Mouse (Mus musculus) midbrain, embryonic 11.5 days (tissue): ENCODE data around the gene Ppox. TPM values are rescaled to one million over a fixed set of nuclear protein-coding genes. Genes with fewer than 3 reads are reported as not detected.

Experiments
- ATAC-seq: fragments of 200-750 bp; cut with Nextera tagmentation; 2 replicates; pipeline ENCODE4 v1.8.0; 2017; ENCODE audit warnings: moderate TSS enrichment, moderate library complexity; ENCODE audit not compliant: low FRiP score
- DNase-seq: peaks from one replicate; pipeline ENCODE4 v3.0.0; 2015; ENCODE audit warnings: low spot score; ENCODE audit errors: missing footprints
- H3K27ac ChIP-seq: fragments of 300-500 bp; sonication (generic); 2 replicates; pipeline ENCODE4 v1.5.1; 2014; ENCODE audit warnings: low read depth, low read length
- H3K27me3 ChIP-seq: fragments of 300-500 bp; sonication (generic); 2 replicates; pipeline ENCODE4 v1.6.1; 2014; ENCODE audit warnings: mild to moderate bottlenecking, low read length, moderate library complexity, mixed read lengths; ENCODE audit not compliant: control insufficient read depth, insufficient read depth
- H3K36me3 ChIP-seq: fragments of 300-500 bp; sonication (generic); 2 replicates; pipeline ENCODE4 v1.6.1; 2014; ENCODE audit warnings: mild to moderate bottlenecking, low read length, moderate library complexity, mixed read lengths; ENCODE audit not compliant: control insufficient read depth, insufficient read depth
- H3K4me1 ChIP-seq: fragments of 300-500 bp; sonication (generic); 2 replicates; pipeline ENCODE4 v1.6.1; 2014; ENCODE audit warnings: low read length; ENCODE audit not compliant: control insufficient read depth, insufficient read depth
- H3K4me2 ChIP-seq: fragments of 300-500 bp; sonication (generic); 2 replicates; pipeline ENCODE4 v1.6.1; 2014; ENCODE audit warnings: mild to moderate bottlenecking, moderate library complexity
- H3K4me3 ChIP-seq: fragments of 300-500 bp; sonication (generic); 2 replicates; pipeline ENCODE4 v1.5.1; 2014; ENCODE audit warnings: low read depth, low read length
- H3K9ac ChIP-seq: fragments of 300-500 bp; sonication (generic); 2 replicates; pipeline ENCODE4 v1.6.1; 2014; ENCODE audit warnings: low read length
- H3K9me3 ChIP-seq: fragments of 300-500 bp; sonication (generic); 2 replicates; pipeline ENCODE4 v1.6.1; 2016; ENCODE audit warnings: low read length; ENCODE audit not compliant: control insufficient read depth
- WGBS: fragments of 180-500 bp; shearing (Covaris S2); extraction: QIAGEN DNeasy Blood & Tissue Kit; methylation state at CpG from one replicate; pipeline ENCODE4 v1.1.7; 2014; 5-methylcytosine and 5-hydroxymethylcytosine counted together
- polyA plus RNA-seq: library from polyadenylated mRNA; unstranded; fragments of >200 nt; fragmentation: Nextera tagmentation; extraction: Ambion mirVana; gene quantifications from 2 replicates; pipeline ENCODE4 v1.2.1, GENCODE M21; 2014

Ppox gene
- polyA plus RNA-seq, 1 experiment from 2014 or later = 56.3 TPM

DNA sequence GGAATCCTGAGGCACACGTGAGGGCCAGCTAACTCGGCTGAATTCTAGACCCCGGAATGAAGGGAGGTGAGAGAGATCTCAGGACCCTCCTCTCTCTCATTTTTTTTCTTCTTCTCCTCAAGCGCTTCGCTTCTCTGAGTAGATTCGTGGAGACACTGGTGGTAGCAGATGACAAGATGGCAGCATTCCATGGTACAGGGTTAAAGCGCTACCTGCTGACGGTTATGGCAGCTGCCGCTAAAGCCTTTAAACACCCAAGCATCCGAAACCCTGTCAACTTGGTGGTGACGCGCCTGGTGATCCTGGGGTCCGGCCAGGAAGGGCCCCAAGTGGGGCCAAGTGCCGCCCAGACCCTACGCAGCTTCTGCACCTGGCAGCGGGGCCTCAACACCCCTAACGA, 28.6 kb downstream of the Ppox start:
- ATAC-seq (no peak), DNase-seq (no peak)
- Histone ChIP-seq H3K27ac (no peak overlapping the region), H3K9me3 (no peaks in the 10 kb centered on the region), H3K4me3 (peak overlapping the region; percentile 18; the same call in 1 of the 2 replicates), H3K9ac (peak overlapping the region; percentile 51; the same call in 1 of the 2 replicates), H3K27me3 (no peaks in the 10 kb centered on the region), H3K36me3 (no peaks in the 10 kb centered on the region), H3K4me1 (peaks cover 30% of the 10 kb centered on the region), H3K4me2 (peak overlapping the region; percentile 47)
- WGBS = 35% methylated on average over 17 of the region's 17 CpGs

DNA sequence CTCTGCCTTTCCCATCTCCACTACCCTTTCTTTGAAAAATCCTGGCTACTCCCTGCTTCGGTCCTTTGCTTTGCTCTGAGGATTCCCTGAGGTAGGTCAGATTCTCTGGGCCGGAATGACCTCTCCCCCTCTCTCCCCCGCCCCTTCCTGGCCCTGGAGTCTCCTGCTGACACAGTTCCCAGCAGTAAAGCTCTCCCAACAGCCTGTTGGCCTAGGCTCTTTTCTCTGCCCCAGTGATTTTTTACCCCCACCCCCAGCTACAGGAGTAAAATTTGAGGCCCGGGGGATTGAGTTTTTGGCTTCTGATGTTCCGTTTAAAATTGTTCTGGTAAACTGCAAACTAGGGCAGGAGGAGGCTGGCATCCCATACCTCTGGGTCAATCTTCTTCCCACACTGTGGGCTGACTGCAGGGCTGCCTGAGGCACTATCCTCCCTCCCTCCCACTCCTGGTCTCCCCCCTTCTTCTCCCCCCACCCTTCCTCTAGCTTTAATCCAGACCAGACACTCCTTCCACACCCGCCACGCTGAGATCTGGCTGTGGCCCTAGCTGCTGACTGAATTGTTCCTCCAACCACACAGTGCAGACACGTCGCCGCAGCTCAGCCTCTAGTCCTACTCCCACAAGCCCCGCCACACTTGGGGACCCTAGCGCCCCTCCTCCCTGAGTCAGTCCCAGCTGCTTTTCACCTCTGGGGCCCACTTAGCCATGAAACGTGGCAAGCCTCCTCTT, 29.2 kb downstream of the Ppox start:
- Histone ChIP-seq H3K9ac (peak overlapping the region; percentile 51), H3K27ac (peak overlapping the region; percentile 36; the same call in 1 of the 2 replicates), H3K4me1 (peaks cover 32% of the 10 kb centered on the region), H3K4me2 (peak overlapping the region; percentile 47), H3K4me3 (peak overlapping the region; percentile 18; the same call in 1 of the 2 replicates), H3K9me3 (no peaks in the 10 kb centered on the region), H3K27me3 (no peaks in the 10 kb centered on the region), H3K36me3 (no peaks in the 10 kb centered on the region)
- DNase-seq (peak; percentile 90), ATAC-seq (peak; percentile 19)
- 2% methylated on average over 13 of the region's 13 CpGs for WGBS

DNA sequence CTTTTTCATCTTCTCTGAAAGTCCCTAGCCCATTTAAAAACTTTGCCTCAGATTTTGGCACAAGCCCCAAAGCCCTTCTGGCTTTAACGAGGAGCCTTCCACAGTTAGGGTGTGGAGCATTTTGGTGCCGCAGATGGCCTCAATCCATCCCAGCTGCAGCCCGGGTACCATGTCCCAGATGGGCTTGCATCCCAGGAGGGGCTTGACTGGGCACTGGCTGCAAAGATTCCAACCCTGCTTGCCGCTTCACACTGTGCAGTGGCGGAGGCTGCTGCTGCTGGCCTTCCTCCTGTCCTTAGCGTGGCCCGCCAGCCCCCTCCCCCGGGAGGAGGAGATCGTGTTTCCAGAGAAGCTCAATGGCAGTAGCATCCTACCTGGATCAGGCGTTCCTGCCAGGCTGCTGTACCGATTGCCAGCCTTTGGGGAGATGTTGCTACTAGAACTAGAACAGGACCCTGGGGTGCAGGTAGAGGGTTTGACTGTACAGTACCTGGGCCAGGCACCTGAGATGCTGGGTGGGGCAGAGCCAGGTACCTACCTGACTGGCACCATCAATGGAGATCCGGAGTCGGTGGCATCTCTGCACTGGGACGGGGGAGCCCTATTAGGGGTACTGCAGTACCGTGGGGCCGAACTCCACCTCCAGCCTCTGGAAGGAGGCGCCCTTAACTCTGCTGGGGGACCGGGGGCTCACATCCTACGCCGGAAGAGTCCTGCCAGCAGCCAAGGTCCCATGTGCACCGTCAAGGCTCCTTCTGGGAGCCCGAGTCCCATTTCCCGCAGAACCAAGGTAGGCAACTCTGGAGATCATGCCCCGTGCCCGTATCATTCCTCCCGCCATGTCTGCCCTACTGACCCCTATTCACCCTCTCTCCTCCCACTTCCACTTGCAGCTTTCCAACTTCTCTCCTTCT, 30.0 kb downstream of the Ppox start, which contains the start of gene Ndufs2:
Ndufs2 (minus strand) TSS at position 709 of the 914 bp plus-strand sequence.
- Histone ChIP-seq H3K9me3 (no peaks in the 10 kb centered on the region), H3K4me2 (peak within 1 kb of the TSS; percentile 47), H3K27ac (peak within 1 kb of the TSS; percentile 36; the same call in 1 of the 2 replicates), H3K27me3 (no peaks in the 10 kb centered on the region), H3K4me3 (peak within 1 kb of the TSS; percentile 18), H3K36me3 (no peaks in the 10 kb centered on the region), H3K9ac (peak within 1 kb of the TSS; percentile 51), H3K4me1 (peaks cover 37% of the 10 kb centered on the region)
- WGBS = 9% methylated on average over 26 of the region's 26 CpGs
- peak; percentile 90 for DNase-seq
- no peak for ATAC-seq

DNA sequence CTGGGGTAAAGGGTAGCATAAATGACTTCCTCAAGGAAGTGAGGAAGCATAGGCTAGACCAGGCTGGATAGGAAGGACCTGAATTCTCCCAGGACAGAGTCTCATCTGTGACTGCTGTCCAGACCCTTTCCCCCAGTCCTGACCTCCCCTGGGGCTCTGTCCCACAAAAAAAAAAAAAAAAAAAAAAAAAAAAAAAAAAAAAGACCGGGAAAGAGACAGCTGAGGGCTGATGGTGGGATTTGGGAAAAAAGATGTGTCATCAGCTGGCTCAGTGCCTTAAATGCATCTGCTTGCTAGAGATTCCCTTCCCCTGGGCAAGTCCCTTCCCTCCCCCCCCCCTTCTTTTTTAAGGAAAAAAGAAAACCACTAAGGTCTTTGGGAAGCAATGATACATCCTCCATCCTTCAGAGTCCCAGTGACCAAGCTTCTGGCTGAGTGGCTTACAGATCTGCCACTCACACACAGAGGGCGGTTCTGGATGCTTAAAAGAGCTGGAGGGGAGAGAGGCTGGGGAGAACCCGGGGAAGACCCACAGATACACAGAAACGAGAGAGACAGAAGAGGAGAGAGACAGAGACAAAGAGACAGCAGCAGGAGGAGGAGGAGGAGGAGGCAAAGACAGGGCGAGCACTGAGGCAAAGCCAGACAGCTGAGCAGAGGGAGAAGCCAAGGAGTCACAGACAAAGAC, 30.9 kb downstream of the Ppox start, which contains the start of gene Adamts4:
Adamts4 (plus strand) TSS at position 509 of the 688 bp plus-strand sequence.
- ATAC-seq (no peak), DNase-seq (peak; percentile 93)
- Histone ChIP-seq H3K4me2 (peak within 1 kb of the TSS; percentile 47), H3K9ac (peak within 1 kb of the TSS; percentile 51), H3K9me3 (no peaks in the 10 kb centered on the region), H3K36me3 (no peaks in the 10 kb centered on the region), H3K27ac (no peak within 1 kb of the TSS), H3K4me1 (peaks cover 37% of the 10 kb centered on the region), H3K27me3 (no peaks in the 10 kb centered on the region), H3K4me3 (peak within 1 kb of the TSS; percentile 18)
- 7% methylated on average over 5 of the region's 5 CpGs for WGBS

DNA sequence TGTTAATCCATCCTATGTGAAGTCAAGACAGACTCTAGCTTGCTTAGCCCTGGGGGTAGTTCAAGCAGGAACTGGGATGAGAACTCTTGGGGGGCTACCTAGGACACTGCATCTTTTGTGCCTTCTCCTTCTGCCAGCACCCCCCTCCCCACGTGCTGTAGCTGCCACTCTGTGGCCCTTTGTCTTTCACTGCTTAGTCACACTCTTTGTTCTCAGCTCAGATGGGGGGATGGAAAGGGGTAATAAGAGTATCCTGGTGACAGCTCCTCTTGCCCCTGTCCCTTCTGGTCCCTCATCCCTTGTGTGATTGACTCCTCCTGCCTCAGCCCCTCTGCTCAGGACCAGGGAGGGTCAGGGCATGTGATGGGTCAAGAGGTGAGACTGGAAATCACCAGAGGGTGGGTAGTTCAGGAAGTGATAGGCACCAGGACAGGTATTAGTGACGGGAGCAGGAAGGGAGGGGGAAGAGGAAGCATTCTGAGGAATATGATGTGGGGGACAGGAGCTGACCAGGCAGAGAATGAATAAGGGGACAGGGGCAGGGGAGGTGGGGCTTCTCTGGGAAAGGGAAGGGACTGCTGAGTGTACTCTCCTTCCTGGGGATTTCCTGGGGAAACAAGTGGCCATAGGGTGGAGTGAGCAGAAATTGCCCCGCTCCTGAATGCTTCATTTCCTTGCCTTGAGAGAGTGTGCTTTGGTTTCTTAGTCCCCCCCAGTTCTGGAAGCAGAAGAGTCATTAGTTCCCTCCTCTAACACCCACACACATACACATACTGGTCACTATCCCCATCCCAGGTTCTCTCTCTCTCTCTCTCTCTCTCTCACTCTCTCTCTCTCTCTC, 32.4 kb downstream of the Ppox start:
- ATAC-seq (no peak), DNase-seq (no peak)
- H3K4me3 ChIP-seq = no peak overlapping the region
- peaks cover 37% of the 10 kb centered on the region for H3K4me1 ChIP-seq
- H3K9me3 ChIP-seq = no peaks in the 10 kb centered on the region
- H3K27ac ChIP-seq = no peak overlapping the region
- H3K4me2 ChIP-seq = no peak overlapping the region
- 36% methylated on average over 3 of the region's 3 CpGs for WGBS
- H3K9ac ChIP-seq = no peak overlapping the region; the same call in 1 of the 2 replicates
- no peaks in the 10 kb centered on the region for H3K36me3 ChIP-seq
- no peaks in the 10 kb centered on the region for H3K27me3 ChIP-seq

DNA sequence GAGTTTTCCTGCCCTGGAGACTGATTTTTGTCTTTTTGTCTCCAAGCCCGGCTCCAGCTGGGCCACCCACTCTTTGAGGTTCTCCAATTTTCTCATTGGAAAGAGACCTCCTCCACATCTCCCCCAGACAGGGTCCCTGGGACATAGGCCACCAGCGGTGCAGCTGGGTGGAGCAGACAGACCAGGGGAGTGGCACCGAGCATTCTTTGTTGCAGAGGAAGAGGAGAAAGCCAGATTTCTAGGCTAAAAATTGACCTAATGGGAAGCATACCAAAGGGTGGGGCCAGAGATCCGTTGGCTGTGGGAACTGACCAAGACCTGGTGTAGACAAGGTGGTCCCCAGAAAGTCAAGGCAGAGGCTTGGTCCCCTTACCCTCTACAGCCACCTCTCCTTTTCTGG, 33.1 kb downstream of the Ppox start:
- H3K4me2 ChIP-seq = peak overlapping the region; percentile 81; the same call in 1 of the 2 replicates
- DNase-seq (no peak), ATAC-seq (no peak)
- H3K36me3 ChIP-seq = no peaks in the 10 kb centered on the region
- no peaks in the 10 kb centered on the region for H3K9me3 ChIP-seq
- H3K27ac ChIP-seq = peak overlapping the region; percentile 5; the same call in 1 of the 2 replicates
- H3K4me3 ChIP-seq = peak overlapping the region; percentile 64
- peak overlapping the region; percentile 89 for H3K9ac ChIP-seq
- H3K4me1 ChIP-seq = peaks cover 37% of the 10 kb centered on the region
- WGBS = 22% methylated on average over 4 of the region's 4 CpGs
- no peaks in the 10 kb centered on the region for H3K27me3 ChIP-seq

DNA sequence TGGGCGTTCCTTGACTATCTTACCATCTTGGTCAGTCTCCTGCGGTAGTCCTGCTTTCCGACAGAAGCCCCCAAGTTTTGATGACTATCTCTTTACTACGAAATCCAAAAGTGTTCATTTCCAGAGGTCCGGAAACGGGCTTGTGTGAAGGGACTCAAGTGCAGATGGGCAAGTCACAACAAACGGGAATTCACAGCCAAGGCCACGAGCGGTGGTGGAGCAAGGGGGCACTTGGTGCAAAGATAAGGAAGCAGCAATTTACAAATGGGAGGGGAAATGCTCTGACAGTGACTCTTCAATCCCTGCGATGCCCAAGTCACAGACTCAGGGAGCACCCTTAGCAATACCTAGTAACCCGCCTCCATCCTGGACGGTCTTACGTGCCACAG, 33.5 kb downstream of the Ppox start:
- Histone ChIP-seq H3K27ac (peak overlapping the region; percentile 20; the same call in 1 of the 2 replicates), H3K9me3 (no peaks in the 10 kb centered on the region), H3K4me2 (peak overlapping the region; percentile 81), H3K36me3 (peaks cover under 1% of the 10 kb centered on the region; the same call in 1 of the 2 replicates), H3K27me3 (no peaks in the 10 kb centered on the region), H3K4me3 (peak overlapping the region; percentile 64), H3K4me1 (peaks cover 37% of the 10 kb centered on the region), H3K9ac (peak overlapping the region; percentile 89)
- ATAC-seq (peak; percentile 4; the same call in 1 of the 2 replicates), DNase-seq (no peak)
- 18% methylated on average over 13 of the region's 13 CpGs for WGBS
